Comparison of ENCODE assay signal across 16 mouse cellular contexts in genomic region chr3:117848866-117849265, GRCm38 (mm10). TPM values are rescaled to one million over a fixed set of nuclear protein-coding genes. Genes with fewer than 3 reads are reported as not detected.
DNase-seq lines count a peak whose midpoint lies in the region; ATAC-seq and TF ChIP-seq lines count a peak whose summit lies in the region.
"Had no signal": no experiment of that assay in that cellular context is flagged by ENCODE, and none has a peak within 500 bp of the region (broad histone marks: within the 10 kb centered on the region; RNA-seq: fewer than 3 reads in every experiment).

No protein-coding gene starts in this region.

- TF ChIP-seq POLR2A in brain, embryonic 14.5 days (IDR thresholded peaks at IDR 0.05; ENCODE audit: borderline replicate concordance, extremely low read depth, insufficient read depth, insufficient read length, poor library complexity, severe bottlenecking), result no peak
- TF ChIP-seq POLR2A in olfactory bulb, adult 2 months (IDR thresholded peaks at IDR 0.05; ENCODE audit: insufficient read depth, low read depth, low read length), result no peak

- H3K27me3 ChIP-seq in forebrain, embryonic 15.5 days, result no peaks in the 10 kb centered on the region
- no peaks in the 10 kb centered on the region for H3K27me3 ChIP-seq in forebrain, embryonic 13.5 days
- H3K27me3 ChIP-seq: heart, embryonic 13.5 days; hindbrain, embryonic 12.5 days; intestine, embryonic 15.5 days; kidney, embryonic 15.5 days; liver, embryonic 13.5 days; megakaryocyte, embryonic 14.5 days had no signal

- TF ChIP-seq CTCF in brain, embryonic 14.5 days (IDR thresholded peaks at IDR 0.05; ENCODE audit: borderline replicate concordance, extremely low read depth, insufficient read depth, insufficient read length), result no peak
- no peak for TF ChIP-seq CTCF in olfactory bulb, adult 2 months (IDR thresholded peaks at IDR 0.05; ENCODE audit: insufficient read depth, low read depth, low read length)

- no peaks in the 10 kb centered on the region for H3K9me3 ChIP-seq in forebrain, embryonic 15.5 days
- H3K9me3 ChIP-seq in forebrain, embryonic 13.5 days (replicated peaks), result no peaks in the 10 kb centered on the region
- H3K9me3 ChIP-seq: heart, embryonic 13.5 days; hindbrain, embryonic 12.5 days; intestine, embryonic 15.5 days; kidney, embryonic 15.5 days; liver, embryonic 13.5 days had no signal

- H3K4me1 ChIP-seq in forebrain, embryonic 15.5 days, result peaks cover 9% of the 10 kb centered on the region
- H3K4me1 ChIP-seq in forebrain, embryonic 13.5 days, result no peaks in the 10 kb centered on the region
- peaks cover 5% of the 10 kb centered on the region; the same call in 1 of the 2 replicates for H3K4me1 ChIP-seq in olfactory bulb, adult 2 months (ENCODE audit: control insufficient read depth, insufficient read depth, low read length)
- H3K4me1 ChIP-seq: heart, embryonic 13.5 days; hindbrain, embryonic 12.5 days; intestine, embryonic 15.5 days; kidney, embryonic 15.5 days; liver, embryonic 13.5 days had no signal

- H3K36me3 ChIP-seq in forebrain, embryonic 15.5 days, result no peaks in the 10 kb centered on the region
- H3K36me3 ChIP-seq in forebrain, embryonic 13.5 days (ENCODE audit: poor library complexity, severe bottlenecking), result no peaks in the 10 kb centered on the region
- H3K36me3 ChIP-seq: hindbrain, embryonic 12.5 days; intestine, embryonic 15.5 days; kidney, embryonic 15.5 days; liver, embryonic 13.5 days had no signal

- no peak overlapping the region for H3K4me2 ChIP-seq in forebrain, embryonic 15.5 days (replicated peaks)
- no peak overlapping the region for H3K4me2 ChIP-seq in forebrain, embryonic 13.5 days
- H3K4me2 ChIP-seq: heart, embryonic 13.5 days; hindbrain, embryonic 12.5 days; intestine, embryonic 15.5 days; kidney, embryonic 15.5 days; liver, embryonic 13.5 days had no signal

- no peak for ATAC-seq in forebrain, embryonic 15.5 days (replicated peaks)
- ATAC-seq in forebrain, embryonic 13.5 days, result no peak
- ATAC-seq: intestine, embryonic 15.5 days; midbrain, embryonic 16.5 days had no signal

- H3K9ac ChIP-seq in forebrain, embryonic 15.5 days (replicated peaks), result no peak overlapping the region
- no peak overlapping the region for H3K9ac ChIP-seq in forebrain, embryonic 13.5 days
- H3K9ac ChIP-seq: heart, embryonic 13.5 days; hindbrain, embryonic 12.5 days; intestine, embryonic 15.5 days; kidney, embryonic 15.5 days; liver, embryonic 13.5 days had no signal

- peak overlapping the region; percentile 39; the same call in 1 of the 2 replicates for H3K27ac ChIP-seq in forebrain, embryonic 15.5 days (replicated peaks)
- H3K27ac ChIP-seq in forebrain, embryonic 13.5 days, result no peak overlapping the region
- H3K27ac ChIP-seq in olfactory bulb, adult 2 months (ENCODE audit: insufficient read depth, low read depth, low read length), result peak overlapping the region; percentile 67
- H3K27ac ChIP-seq: heart, embryonic 13.5 days; hindbrain, embryonic 12.5 days; intestine, embryonic 15.5 days; kidney, embryonic 15.5 days; liver, embryonic 13.5 days had no signal

- peak; percentile 15 for DNase-seq in brain, embryonic 14.5 days (ENCODE audit: low read depth)
- peak; percentile 28 to 53 for DNase-seq in layer of hippocampus, postnatal 14 days (ENCODE audit: low spot score in 2 of 2)
- DNase-seq in urinary bladder, adult 2 months (ENCODE audit: low spot score), result no peak
- DNase-seq in lung, postnatal 25 days (ENCODE audit: low spot score), result no peak
- no peak for DNase-seq in adipocyte (ENCODE audit: low spot score)
- DNase-seq: cerebellum, adult 18-20 months; liver, embryonic 13.5 days had no signal

- 79% methylated on average over 6 of the region's 6 CpGs for WGBS in forebrain, embryonic 15.5 days
- WGBS in forebrain, embryonic 13.5 days, result 79% methylated on average over 6 of the region's 6 CpGs
- WGBS in olfactory bulb, adult 2 months, result 43% methylated on average over 6 of the region's 6 CpGs

- no peak overlapping the region for H3K4me3 ChIP-seq in forebrain, embryonic 15.5 days
- no peak overlapping the region for H3K4me3 ChIP-seq in forebrain, embryonic 13.5 days
- H3K4me3 ChIP-seq in olfactory bulb, adult 2 months (ENCODE audit: insufficient read depth, low read depth, low read length), result no peak overlapping the region
- H3K4me3 ChIP-seq: heart, embryonic 13.5 days; hindbrain, embryonic 12.5 days; intestine, embryonic 15.5 days; kidney, embryonic 15.5 days; liver, embryonic 13.5 days; megakaryocyte, embryonic 14.5 days had no signal

RNA-seq across cellular contexts. Expression of gene Snx7, which starts 19.9 kb away (rescaled TPM):
- 15.2 and 17.8 TPM in 2 replicates for polyA plus RNA-seq in forebrain, embryonic 15.5 days (2015; fragmentation: Nextera tagmentation; extraction: Ambion mirVana)
- polyA plus RNA-seq in forebrain, embryonic 13.5 days (2015; fragmentation: Nextera tagmentation; extraction: Ambion mirVana), result 9.2 and 10.0 TPM in 2 replicates
- polyA plus RNA-seq in brain, embryonic 14.5 days (2012; rRNA removed), result 5.6 and 6.1 TPM in 2 replicates
- total RNA-seq in layer of hippocampus, postnatal 14 days (2021), result 10 to 100 TPM; 23.4 to 24.0 TPM
- polyA plus RNA-seq in olfactory bulb, adult 2 months (2012; ENCODE audit: insufficient read depth, insufficient read length, low replicate concordance, missing spikeins), result not detected in 2 replicates
- polyA plus RNA-seq in urinary bladder, adult 2 months (2012; rRNA removed), result 17.4 and 23.5 TPM in 2 replicates

Comparison
In these comparisons a context has a peak if more than half of its experiments do, and no peak if none do; other contexts are left out.
1. DNase-seq: peak in brain, embryonic 14.5 days (single experiment) and layer of hippocampus, postnatal 14 days (2 of 2); none in urinary bladder, adult 2 months (single experiment), lung, postnatal 25 days (single experiment) and adipocyte (single experiment).